Mouse (Mus musculus) megakaryocyte progenitor cell, adult 5-6 weeks (primary cell): ENCODE measurements around the gene Hand2. TPM values are rescaled to one million over a fixed set of nuclear protein-coding genes. Genes with fewer than 3 reads are reported as not detected.

Experiments
- total RNA-seq, 2 experiments: library from RNA; stranded (forward) in 1 of 2; stranded (reverse) in 1 of 2; fragments of 157-497, 149-512 nt in 1 of 2; fragments of 200-1000 nt in 1 of 2; gene quantifications; 2 replicates each; pipeline versions ENCODE4 v1.2.3 to v1.2.4; 2015 to 2017

Hand2 gene
- total RNA-seq, 2 experiments from 2014 or later = not detected

Other genes with a start within 250 kb of the Hand2 start
- 0.88 and 1.6 TPM in 2 replicates for gene Scrg1, start 134.9 kb downstream of the Hand2 start, total RNA-seq (2015)
- not detected in 2 replicates for gene Scrg1, start 134.9 kb downstream of the Hand2 start, total RNA-seq (2017)
- 56.9 and 60.7 TPM in 2 replicates for gene Sap30, start 166.9 kb downstream of the Hand2 start, total RNA-seq (2015)
- 73.0 and 90.5 TPM in 2 replicates for gene Sap30, start 166.9 kb downstream of the Hand2 start, total RNA-seq (2017)
- gene Hmgb2, start 190.9 kb downstream of the Hand2 start, total RNA-seq (2015) = 432 and 457 TPM in 2 replicates
- 491 and 530 TPM in 2 replicates for gene Hmgb2, start 190.9 kb downstream of the Hand2 start, total RNA-seq (2017)